Mouse (Mus musculus): ENCODE data around the gene Klf13.
A peak's percentile ranks its signal among the peaks of the same experiment; 100 is the strongest.

The Klf13 gene

GRCm38 (mm10) chr7:63905190-63905589 lies 33.5 kb downstream of the Klf13 start:
- no peak for DNase-seq

- no peak for DNase-seq
Measured at GRCm38 (mm10) chr7:63903635-63904380, 34.9 kb downstream of the Klf13 start.

GRCm38 (mm10) chr7:63902604-63903210 lies 36.0 kb downstream of the Klf13 start:
- DNase-seq, result no peak

GRCm38 (mm10) chr7:63901942-63902341 lies 36.8 kb downstream of the Klf13 start:
- no peak for DNase-seq

GRCm38 (mm10) chr7:63901346-63901745 lies 37.4 kb downstream of the Klf13 start:
- peak; percentile 88 for DNase-seq

- no peak for DNase-seq
Measured at GRCm38 (mm10) chr7:63900411-63900810, 38.3 kb downstream of the Klf13 start.

GRCm38 (mm10) chr7:63899925-63900324 lies 38.8 kb downstream of the Klf13 start:
- DNase-seq, result no peak

GRCm38 (mm10) chr7:63898201-63898600 lies 40.5 kb downstream of the Klf13 start:
- DNase-seq, result no peak

- no peak for DNase-seq
Measured at GRCm38 (mm10) chr7:63897655-63898054, 41.1 kb downstream of the Klf13 start.

- peak; percentile 86 for DNase-seq
Measured at GRCm38 (mm10) chr7:63896968-63897468, 41.7 kb downstream of the Klf13 start.

- no peak for DNase-seq
Measured at GRCm38 (mm10) chr7:63896276-63896967, 42.3 kb downstream of the Klf13 start.

- no peak for DNase-seq
Measured at GRCm38 (mm10) chr7:63895223-63895622, 43.5 kb downstream of the Klf13 start.

- DNase-seq, result no peak
Measured at GRCm38 (mm10) chr7:63894662-63895061, 44.1 kb downstream of the Klf13 start.

- no peak for DNase-seq
Measured at GRCm38 (mm10) chr7:63893729-63894128, 45.0 kb downstream of the Klf13 start.

- DNase-seq, result no peak
Measured at GRCm38 (mm10) chr7:63893201-63893600, 45.5 kb downstream of the Klf13 start.

- no peak for DNase-seq
Measured at GRCm38 (mm10) chr7:63891488-63892075, 47.1 kb downstream of the Klf13 start.

GRCm38 (mm10) chr7:63889116-63889975 lies 49.4 kb downstream of the Klf13 start:
- no peak for DNase-seq

GRCm38 (mm10) chr7:63888674-63889073 lies 50.0 kb downstream of the Klf13 start:
- no peak for DNase-seq

GRCm38 (mm10) chr7:63887602-63888123 lies 51.1 kb downstream of the Klf13 start:
- DNase-seq, result no peak

GRCm38 (mm10) chr7:63887034-63887551 lies 51.6 kb downstream of the Klf13 start:
- DNase-seq, result no peak

- no peak for DNase-seq
Measured at GRCm38 (mm10) chr7:63885025-63885424, 53.7 kb downstream of the Klf13 start.

GRCm38 (mm10) chr7:63882739-63883138 lies 56.0 kb downstream of the Klf13 start:
- DNase-seq, result no peak

Data from thymus, postnatal 25 days (tissue).